Mouse (Mus musculus) mesoderm, embryonic 11.5 days (tissue): ENCODE measurements around the gene Itgal.

Experiments used
- DNase-seq: peaks from one replicate; pipeline ENCODE4 v3.0.0-alpha.2; 2012; ENCODE audit warnings: low read depth, low spot score

Gene Itgal

DNA sequence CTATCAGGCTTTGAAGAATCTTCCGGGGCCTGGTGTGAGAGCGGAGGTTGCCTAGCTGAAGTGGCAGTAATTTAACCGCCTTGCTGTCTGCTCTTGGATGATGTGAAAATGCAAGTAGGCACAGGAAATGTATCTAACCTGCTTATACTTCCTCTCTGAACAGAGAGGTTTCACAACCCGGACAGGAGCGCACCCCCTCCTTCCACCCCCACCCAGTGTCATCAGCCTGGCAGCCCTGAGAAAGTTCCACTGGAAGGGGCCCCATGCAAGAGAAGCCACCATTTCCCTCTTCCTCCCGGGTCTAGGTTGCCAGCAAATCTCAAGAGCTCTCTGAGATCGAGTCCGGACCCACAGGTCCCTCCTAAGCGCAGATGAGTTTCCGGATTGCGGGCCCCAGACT lies at the start of gene Itgal:
Gene Itgal, plus strand, starts transcription at position 163 of the 400 bp plus-strand sequence.
- no peak for DNase-seq

- peak; percentile 51 for DNase-seq
These were observed 45.5 kb upstream of the Itgal start for GRCm38 (mm10) chr7:127250511-127250910.

GRCm38 (mm10) chr7:127252414-127252813 lies 43.6 kb upstream of the Itgal start:
- DNase-seq: peak; percentile 46

GRCm38 (mm10) chr7:127253341-127253740 lies 42.7 kb upstream of the Itgal start:
- DNase-seq: no peak

- DNase-seq: peak; percentile 99
These were observed 42.0 kb upstream of the Itgal start for GRCm38 (mm10) chr7:127253821-127254769.

DNA sequence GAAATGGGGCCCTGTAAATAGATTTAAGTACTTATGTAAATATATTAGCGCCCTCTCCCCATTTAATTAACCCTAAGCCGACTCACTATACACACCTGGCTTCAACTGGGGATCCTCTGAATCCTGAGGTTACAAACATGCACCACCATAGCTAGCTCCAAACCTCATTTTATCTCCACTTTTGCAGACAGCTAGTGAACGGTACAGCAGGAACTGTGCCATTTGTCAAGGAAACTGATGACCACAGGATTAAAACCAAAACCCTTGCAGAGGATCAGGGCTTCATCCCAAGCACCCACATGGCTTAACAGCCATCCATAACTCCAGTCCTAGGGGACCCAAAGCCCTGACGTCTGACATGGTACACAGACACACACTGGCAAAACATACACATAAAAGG lies 41.1 kb upstream of the Itgal start:
- DNase-seq: no peak

DNA sequence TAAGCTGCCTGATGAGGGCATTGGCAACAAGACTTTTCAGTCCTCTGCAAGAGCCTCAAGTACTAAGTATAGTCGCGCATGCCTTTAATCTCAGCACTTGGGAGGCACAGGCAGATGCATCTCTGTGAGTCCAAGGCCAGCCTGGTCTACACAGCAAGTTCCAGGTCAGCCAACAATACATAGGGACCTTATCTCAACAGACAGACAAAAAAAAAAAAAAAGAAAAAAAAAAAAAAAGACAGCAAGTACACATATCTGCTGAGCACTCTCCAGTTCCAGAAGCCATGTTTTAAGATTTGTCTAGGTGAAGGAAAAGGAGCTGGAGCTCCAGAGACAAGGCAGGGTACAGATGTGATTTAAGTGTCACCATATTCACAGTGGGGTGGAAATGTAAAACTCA lies 40.1 kb upstream of the Itgal start:
- no peak for DNase-seq

- no peak for DNase-seq
These were observed 39.5 kb upstream of the Itgal start for GRCm38 (mm10) chr7:127256518-127256917.

DNA sequence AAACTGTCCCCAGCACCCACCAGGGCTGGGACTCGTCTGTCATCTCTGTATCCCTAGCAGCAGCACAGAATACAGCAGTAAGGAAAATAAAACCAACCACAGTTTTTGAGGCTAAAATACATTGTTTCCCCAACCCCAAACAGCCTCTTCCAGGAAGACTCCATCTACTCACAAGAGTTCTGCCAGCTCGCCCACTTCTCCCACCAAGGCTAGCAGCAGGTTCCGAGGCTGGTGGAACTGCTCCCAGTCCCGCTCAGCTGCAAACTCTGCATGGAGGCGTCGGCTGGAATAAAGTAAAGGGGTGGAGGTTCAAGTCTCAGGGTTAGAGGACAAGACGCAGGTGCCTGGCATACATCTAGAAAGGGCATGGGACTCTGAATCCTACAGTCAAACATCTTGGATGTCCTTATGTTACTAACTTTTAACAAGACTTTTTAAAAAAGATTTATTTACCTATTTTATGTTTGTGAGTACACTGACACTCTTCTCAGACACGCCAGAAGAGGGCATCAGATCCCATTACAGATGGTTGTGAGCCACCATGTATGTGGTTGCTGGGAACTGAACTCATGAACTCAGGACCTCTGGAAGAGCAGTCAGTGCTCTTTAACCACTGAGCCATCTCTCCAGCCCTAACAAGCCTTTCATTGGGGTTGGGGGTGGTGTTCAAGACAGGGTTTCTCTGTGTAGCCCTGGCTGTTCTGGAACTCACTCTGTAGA lies 36.7 kb upstream of the Itgal start:
- no peak for DNase-seq

DNA sequence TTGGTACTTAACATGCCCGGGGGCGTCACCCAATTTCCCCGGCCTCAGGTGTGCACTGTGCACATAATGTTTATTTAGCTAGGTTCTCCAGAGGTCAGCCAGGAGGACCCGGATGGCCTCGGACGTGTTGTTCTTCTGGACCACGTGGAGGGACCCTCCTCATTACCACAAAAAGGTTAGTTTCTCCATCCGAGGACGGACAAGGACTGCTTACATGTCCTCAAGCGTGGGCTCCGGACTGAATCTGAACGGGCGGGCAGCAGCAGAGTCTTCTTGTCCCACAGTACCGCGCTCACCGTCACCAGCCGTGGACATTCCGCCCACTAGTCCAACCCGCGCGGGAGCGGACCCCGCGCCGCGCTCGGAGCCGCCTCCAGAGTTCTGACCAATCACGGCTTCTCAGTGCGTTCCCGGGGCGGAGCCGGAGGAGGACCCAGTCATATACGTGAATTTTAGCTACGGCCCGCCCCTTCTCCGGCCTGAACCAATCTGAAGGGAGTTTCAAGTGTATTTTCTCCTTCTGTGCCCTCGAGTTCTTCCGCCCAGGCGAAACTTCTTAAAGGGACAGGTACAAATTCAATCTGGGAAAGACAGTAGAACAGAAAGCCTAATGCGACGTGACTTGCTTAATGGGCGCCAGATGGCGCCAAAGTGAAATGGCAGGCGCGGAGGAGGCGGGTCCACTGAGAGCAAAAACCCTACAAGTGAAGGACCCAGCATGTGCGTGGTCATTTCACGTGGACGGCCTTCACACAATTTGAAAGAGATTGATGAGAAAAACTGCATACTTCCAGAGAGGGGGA lies 35.5 kb upstream of the Itgal start, which contains the start of gene Dctpp1:
Gene Dctpp1, minus strand, starts transcription at position 401 of the 803 bp plus-strand sequence.
- DNase-seq: peak; percentile 99

DNA sequence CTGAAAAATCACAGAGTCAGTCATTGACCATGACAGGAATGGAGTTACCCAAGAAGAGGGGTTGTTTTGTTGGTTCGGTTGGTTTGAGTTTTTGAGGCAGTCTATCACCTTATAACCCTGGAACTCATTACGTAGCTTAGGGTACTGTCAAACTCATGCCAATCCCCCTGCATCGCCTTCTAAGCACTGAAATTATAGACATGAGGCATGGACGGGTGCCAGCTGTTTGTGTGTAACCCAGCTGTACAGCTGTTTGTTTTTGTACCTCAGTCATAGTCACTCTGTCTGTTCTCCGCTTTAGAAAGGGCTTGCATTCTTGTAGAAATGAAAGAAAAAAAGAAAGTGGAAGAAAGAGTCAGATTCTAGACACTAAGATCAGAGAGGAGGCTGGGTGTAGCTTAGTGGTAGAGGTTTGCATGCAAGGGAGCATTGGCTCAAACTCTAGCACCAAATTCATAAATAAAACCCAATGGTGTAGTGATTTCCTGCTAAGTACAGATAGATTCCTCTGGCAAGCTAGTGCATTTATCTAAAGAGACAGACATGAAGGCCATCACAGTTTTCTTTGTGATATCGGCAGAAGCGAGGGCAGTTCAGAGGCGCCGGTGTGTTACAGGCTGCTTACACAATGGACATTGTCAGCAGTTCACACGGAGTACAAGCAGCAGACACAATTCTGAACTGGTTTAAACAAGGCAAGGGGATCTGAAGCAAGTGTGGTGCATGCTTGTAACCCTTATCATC lies 33.7 kb upstream of the Itgal start:
- DNase-seq: no peak

DNA sequence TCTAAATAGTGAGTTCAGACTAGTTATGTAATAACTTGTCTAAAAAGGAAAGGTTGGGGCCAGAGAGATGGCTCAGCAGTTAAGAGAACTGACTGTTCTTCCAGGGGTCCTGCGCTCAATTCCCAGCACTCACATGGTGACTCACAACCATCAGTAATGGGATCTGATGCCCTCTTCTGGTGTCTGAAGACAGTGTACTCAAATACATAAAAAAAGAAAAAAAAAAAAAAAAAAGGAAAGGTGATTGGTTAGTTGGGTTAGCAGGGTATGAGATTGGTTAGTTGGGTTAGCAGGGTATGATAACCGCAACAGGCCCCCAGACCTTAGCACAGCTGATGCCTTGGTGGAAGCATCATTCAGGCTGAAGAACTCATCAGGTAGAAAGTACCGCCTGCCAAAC lies 32.5 kb upstream of the Itgal start:
- no peak for DNase-seq

GRCm38 (mm10) chr7:127270256-127270655 lies 25.8 kb upstream of the Itgal start:
- DNase-seq: no peak

DNA sequence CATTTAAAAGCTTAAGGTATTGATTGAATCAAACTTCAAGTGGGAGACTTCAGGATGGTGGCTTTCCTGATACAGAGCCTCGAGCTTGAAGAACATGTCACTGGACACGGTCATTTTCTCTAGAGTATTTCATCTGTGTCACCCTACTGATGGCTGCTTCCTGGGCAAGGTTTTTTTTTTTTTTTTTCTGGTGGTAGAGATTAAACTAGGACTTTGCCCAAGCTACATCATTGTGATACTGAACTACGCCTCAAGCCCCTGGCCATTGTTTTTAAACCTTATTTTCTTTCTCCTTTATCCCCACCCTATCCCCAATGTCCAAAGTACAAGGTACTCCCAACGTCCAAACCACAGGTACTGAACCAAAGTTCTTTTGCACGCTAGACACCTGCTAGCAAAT lies 25.4 kb upstream of the Itgal start:
- no peak for DNase-seq

DNA sequence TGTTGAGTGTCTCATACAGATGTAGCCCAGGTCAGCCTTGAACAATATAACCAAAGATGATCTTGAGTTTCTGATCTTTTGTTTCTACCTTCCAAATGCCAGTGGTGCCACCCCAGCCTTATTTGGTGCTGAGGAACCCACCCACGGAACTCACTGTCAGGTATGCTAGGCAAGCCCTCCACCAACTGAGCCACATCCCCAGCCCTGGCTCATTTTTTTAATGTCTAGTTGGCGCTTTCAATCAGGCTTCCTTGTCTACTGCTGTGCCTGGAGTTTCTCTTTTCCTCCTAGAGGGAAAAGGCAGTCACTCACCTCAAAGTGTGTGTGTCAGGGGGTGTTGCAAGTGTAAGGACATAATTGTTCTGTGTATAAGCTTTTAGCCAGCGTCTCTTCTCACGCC lies 25.0 kb upstream of the Itgal start:
- DNase-seq: no peak

GRCm38 (mm10) chr7:127272566-127272965 lies 23.5 kb upstream of the Itgal start:
- DNase-seq: no peak

- peak; percentile 36 for DNase-seq
These were observed 22.7 kb upstream of the Itgal start for GRCm38 (mm10) chr7:127273118-127273923.

DNA sequence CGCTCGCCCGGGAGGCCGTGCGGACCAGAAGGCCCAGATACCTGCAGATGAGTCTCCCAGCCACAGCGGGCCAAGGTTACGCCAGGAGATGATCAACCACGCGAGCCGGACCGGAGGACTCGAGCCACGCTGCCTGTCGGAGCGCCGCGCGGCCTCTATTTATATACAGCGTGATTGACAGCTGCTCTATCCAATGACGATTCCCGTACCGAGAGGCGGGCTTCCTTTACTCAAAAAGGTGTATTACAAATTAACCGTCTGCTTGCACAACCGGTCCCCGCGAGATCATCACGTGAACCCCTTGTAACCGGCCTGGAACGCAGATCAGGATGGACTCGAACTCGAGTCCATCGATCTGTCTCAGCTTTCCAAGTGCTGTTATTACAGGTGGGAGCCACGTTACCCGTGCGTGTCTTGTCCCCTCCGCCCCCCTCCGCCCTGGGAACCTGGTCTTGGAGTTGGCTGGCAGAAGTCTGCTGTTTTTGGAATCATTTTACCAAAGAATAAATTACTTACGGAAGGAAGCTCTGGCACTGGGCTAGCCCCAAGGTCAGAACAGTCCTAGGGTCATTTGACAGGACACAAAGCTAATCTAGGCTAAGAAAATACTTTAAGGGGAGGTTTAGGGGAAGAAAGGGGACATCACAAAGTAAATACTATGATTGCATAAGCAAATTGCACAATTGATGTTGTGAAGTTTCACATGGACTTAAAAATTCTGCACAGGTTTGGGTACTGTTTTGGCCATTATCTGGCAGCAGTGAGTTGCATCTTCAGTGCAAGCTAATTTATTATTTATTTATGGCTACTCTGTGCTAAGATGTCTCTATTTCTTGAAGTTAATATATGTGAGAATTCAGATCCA lies 21.9 kb upstream of the Itgal start, which contains the start of gene Sephs2:
Gene Sephs2, minus strand, starts transcription at position 131 of the 865 bp plus-strand sequence.
- DNase-seq: peak; percentile 96

DNA sequence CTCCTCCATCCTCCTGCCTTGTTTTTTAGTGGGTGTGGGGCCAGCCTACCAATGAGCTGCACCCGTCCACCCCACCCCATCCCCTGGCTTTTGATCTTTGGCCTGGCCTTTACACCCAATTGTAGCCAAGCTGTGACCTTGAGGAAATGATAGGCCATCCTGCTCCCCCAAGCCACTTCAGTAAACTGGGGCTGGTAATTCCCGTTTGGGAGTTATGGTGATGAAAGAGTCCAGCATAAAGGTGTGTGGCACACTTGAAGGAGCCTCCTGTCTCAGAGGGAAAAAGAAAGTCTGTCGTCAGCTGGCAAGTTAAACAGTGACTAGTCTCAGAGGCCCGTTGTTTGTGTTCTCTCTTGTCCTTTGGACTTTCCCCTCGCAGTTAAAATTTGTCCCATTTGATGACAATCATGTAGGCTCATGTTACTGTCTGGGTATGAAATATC lies 19.5 kb upstream of the Itgal start:
- no peak for DNase-seq
